Mouse (Mus musculus): ENCODE data around the gene Pcp4. TPM values are rescaled to one million over a fixed set of nuclear protein-coding genes. Genes with fewer than 3 reads are reported as not detected.
A peak's percentile ranks its signal among the peaks of the same experiment; 100 is the strongest.

Pcp4 gene
- polyA plus RNA-seq (2012; rRNA removed): 0.33 TPM in 2 replicates

DNA sequence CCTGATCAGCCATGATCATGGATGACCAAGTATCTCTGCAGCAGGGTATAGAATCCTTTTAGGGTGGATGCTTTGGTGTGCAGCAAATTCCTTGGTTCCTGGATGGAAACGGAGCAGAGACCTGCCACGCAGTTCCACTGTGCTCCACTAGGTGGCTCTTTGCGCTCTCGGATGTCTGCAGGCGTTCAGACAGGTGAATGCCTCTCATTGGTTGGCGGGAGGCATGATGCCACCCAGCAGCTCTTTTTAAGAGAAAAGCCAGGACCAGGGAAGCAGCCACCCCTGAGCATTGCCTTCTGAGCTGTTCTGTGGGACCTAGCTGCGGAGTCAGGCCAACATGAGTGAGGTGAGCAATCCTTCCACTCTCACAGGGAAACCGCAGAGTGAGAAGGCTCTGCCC lies at the start of gene Pcp4:
Pcp4 (plus strand) TSS at position 162 of the 400 bp plus-strand sequence.
- 13% methylated on average over 8 of the region's 8 CpGs for WGBS
- no peak for TF ChIP-seq POLR2A (IDR thresholded peaks at IDR 0.05; ENCODE audit: low read depth, low read length)
- peak; percentile 93; the same call in 1 of the 2 replicates for TF ChIP-seq CTCF (IDR thresholded peaks at IDR 0.05; ENCODE audit: extremely low read depth, insufficient read depth, insufficient read length, insufficient replicate concordance)
- peak; percentile 23 to 77 for DNase-seq (ENCODE audit: low read depth in 1 of 2, low spot score in 2 of 2)

DNA sequence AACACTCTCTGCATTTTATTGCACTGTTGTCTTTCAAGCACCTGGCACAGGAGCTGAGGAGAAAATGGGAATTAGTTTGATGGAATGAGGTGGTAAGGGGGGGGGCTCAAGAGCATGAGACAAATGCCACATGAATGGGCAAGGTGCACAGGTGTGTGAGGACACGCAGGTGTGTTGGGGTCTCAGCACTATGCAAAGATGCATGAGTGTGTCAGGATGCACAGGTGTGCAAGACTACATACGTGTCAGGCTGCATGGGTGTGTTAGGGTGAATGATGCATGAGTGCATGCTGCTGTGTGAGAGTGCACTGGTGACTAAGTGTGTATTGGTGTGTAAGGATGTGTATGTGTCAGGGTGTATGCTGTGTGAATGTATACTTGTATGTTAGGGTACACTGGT lies 42.4 kb upstream of the Pcp4 start:
- Histone ChIP-seq H3K4me1 (ENCODE audit: control insufficient read depth, insufficient read depth, insufficient read length) (no peaks in the 10 kb centered on the region), H3K36me3 (ENCODE audit: control insufficient read depth, insufficient read depth, low read length) (no peaks in the 10 kb centered on the region), H3K4me3 (ENCODE audit: extremely low read depth, insufficient read depth, insufficient read length) (no peak overlapping the region), H3K27me3 (ENCODE audit: control insufficient read depth, insufficient read depth, low read length) (no peaks in the 10 kb centered on the region), H3K27ac (ENCODE audit: insufficient read depth, low read length) (no peak overlapping the region)
- 79% methylated on average over 2 of the region's 2 CpGs for WGBS
- no peak for DNase-seq (ENCODE audit: low read depth in 1 of 2, low spot score in 2 of 2)
- TF ChIP-seq CTCF (IDR thresholded peaks at IDR 0.05; ENCODE audit: extremely low read depth, insufficient read depth, insufficient read length, insufficient replicate concordance) (no peak), POLR2A (IDR thresholded peaks at IDR 0.05; ENCODE audit: low read depth, low read length) (no peak)

More for the DNA sequence above, at the start of gene Pcp4:
- no peaks in the 10 kb centered on the region for H3K36me3 ChIP-seq (ENCODE audit: control insufficient read depth, insufficient read depth, low read length)
- H3K27ac ChIP-seq (ENCODE audit: insufficient read depth, low read length): no peak within 1 kb of the TSS
- peak within 1 kb of the TSS; percentile 7; the same call in 1 of the 2 replicates for H3K4me3 ChIP-seq (ENCODE audit: extremely low read depth, insufficient read depth, insufficient read length)
- H3K4me1 ChIP-seq (ENCODE audit: control insufficient read depth, insufficient read depth, insufficient read length): no peaks in the 10 kb centered on the region; the same call in 1 of the 2 replicates
- H3K27me3 ChIP-seq (ENCODE audit: control insufficient read depth, insufficient read depth, low read length): no peaks in the 10 kb centered on the region

GRCm38 (mm10) chr16:96426671-96427070 lies 40.7 kb upstream of the Pcp4 start:
- H3K27me3 ChIP-seq (ENCODE audit: control insufficient read depth, insufficient read depth, low read length): no peaks in the 10 kb centered on the region
- TF ChIP-seq POLR2A (IDR thresholded peaks at IDR 0.05; ENCODE audit: low read depth, low read length) (no peak), CTCF (IDR thresholded peaks at IDR 0.05; ENCODE audit: extremely low read depth, insufficient read depth, insufficient read length, insufficient replicate concordance) (no peak)
- WGBS: 83% methylated on average over 7 of the region's 7 CpGs

GRCm38 (mm10) chr16:96429046-96429445 lies 38.4 kb upstream of the Pcp4 start:
- DNase-seq (ENCODE audit: low read depth in 1 of 2, low spot score in 2 of 2): no peak
- no peaks in the 10 kb centered on the region for H3K4me1 ChIP-seq (ENCODE audit: control insufficient read depth, insufficient read depth, insufficient read length)
- TF ChIP-seq POLR2A (IDR thresholded peaks at IDR 0.05; ENCODE audit: low read depth, low read length) (no peak), CTCF (IDR thresholded peaks at IDR 0.05; ENCODE audit: extremely low read depth, insufficient read depth, insufficient read length, insufficient replicate concordance) (no peak)
- no peak overlapping the region for H3K4me3 ChIP-seq (ENCODE audit: extremely low read depth, insufficient read depth, insufficient read length)
- H3K27me3 ChIP-seq (ENCODE audit: control insufficient read depth, insufficient read depth, low read length): no peaks in the 10 kb centered on the region
- no peaks in the 10 kb centered on the region for H3K36me3 ChIP-seq (ENCODE audit: control insufficient read depth, insufficient read depth, low read length)
- no peak overlapping the region for H3K27ac ChIP-seq (ENCODE audit: insufficient read depth, low read length)
- 56% methylated on average over 3 of the region's 3 CpGs for WGBS

More at GRCm38 (mm10) chr16:96426671-96427070, 40.7 kb upstream of the Pcp4 start:
- Histone ChIP-seq H3K36me3 (ENCODE audit: control insufficient read depth, insufficient read depth, low read length) (no peaks in the 10 kb centered on the region), H3K27ac (ENCODE audit: insufficient read depth, low read length) (no peak overlapping the region), H3K4me1 (ENCODE audit: control insufficient read depth, insufficient read depth, insufficient read length) (no peaks in the 10 kb centered on the region), H3K4me3 (ENCODE audit: extremely low read depth, insufficient read depth, insufficient read length) (no peak overlapping the region)
- no peak for DNase-seq (ENCODE audit: low read depth in 1 of 2, low spot score in 2 of 2)

GRCm38 (mm10) chr16:96433266-96433665 lies 34.1 kb upstream of the Pcp4 start:
- H3K27ac ChIP-seq (ENCODE audit: insufficient read depth, low read length): no peak overlapping the region
- no peak for DNase-seq (ENCODE audit: low read depth in 1 of 2, low spot score in 2 of 2)
- H3K36me3 ChIP-seq (ENCODE audit: control insufficient read depth, insufficient read depth, low read length): no peaks in the 10 kb centered on the region
- no peak for TF ChIP-seq CTCF (IDR thresholded peaks at IDR 0.05; ENCODE audit: extremely low read depth, insufficient read depth, insufficient read length, insufficient replicate concordance)
- no peaks in the 10 kb centered on the region for H3K4me1 ChIP-seq (ENCODE audit: control insufficient read depth, insufficient read depth, insufficient read length)
- H3K27me3 ChIP-seq (ENCODE audit: control insufficient read depth, insufficient read depth, low read length): no peaks in the 10 kb centered on the region
- WGBS: 84% methylated on average over 10 of the region's 10 CpGs
- no peak overlapping the region for H3K4me3 ChIP-seq (ENCODE audit: extremely low read depth, insufficient read depth, insufficient read length)

DNA sequence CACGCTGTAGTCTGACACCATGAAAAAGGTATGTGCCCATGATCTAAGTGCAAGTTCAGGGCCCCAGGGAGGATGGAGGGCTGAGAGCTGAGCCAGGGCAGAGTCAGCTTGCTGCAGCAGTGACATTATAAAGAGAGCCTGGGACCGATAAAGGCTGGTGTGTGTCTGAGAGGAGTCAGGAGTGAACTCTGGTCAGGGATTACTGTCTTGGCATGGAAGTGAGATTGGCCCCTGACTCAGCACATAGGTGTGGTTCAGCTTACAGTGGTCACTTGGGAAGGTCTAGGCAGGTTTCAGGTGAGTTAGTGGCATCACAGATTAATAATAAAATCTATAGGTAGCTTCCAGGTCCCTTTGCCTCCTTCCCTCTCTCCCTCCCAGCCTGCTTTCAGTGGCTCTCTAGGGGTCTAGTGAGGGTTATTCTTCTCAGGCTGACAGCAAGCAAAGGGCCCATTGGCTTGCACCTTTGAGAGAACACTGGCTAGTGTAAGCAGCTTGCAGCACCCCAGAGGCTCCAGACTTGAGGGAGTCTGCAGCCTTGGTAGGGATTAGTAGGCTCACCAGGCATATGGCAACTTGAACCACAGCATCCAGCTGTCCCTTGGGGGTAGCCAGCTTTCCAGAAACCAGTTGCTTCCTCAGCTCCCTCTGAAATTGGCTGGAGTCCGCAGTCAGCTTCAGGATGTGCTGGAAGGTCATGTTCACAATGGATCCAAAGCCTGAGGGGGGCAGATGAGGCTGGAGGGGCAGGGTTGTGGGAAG lies 33.2 kb upstream of the Pcp4 start:
- TF ChIP-seq CTCF (IDR thresholded peaks at IDR 0.05; ENCODE audit: extremely low read depth, insufficient read depth, insufficient read length, insufficient replicate concordance) (no peak), POLR2A (IDR thresholded peaks at IDR 0.05; ENCODE audit: low read depth, low read length) (no peak)
- DNase-seq (ENCODE audit: low read depth in 1 of 2, low spot score in 2 of 2): no peak
- no peaks in the 10 kb centered on the region for H3K36me3 ChIP-seq (ENCODE audit: control insufficient read depth, insufficient read depth, low read length)
- no peak overlapping the region for H3K4me3 ChIP-seq (ENCODE audit: extremely low read depth, insufficient read depth, insufficient read length)
- no peaks in the 10 kb centered on the region for H3K4me1 ChIP-seq (ENCODE audit: control insufficient read depth, insufficient read depth, insufficient read length)
- 85% methylated on average over 3 of the region's 3 CpGs for WGBS
- no peak overlapping the region for H3K27ac ChIP-seq (ENCODE audit: insufficient read depth, low read length)
- H3K27me3 ChIP-seq (ENCODE audit: control insufficient read depth, insufficient read depth, low read length): no peaks in the 10 kb centered on the region

DNA sequence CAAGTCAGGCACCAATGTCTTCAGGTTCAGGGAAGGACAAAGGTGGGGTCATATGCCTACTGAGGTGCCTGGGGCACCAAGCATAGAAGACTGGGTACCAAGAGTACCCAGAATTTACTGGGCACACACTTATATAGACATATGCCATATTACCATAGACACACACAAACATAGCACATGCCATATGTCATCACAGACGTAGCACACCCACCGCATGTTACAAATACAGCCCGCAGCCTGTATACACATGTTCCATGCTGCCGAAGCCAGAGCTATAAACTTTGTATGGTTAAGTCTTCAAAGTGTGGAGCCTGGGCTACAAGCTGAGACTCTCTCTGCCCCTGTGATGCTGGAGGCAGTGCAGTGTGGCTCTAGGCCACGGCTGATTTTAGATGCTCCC lies 28.5 kb upstream of the Pcp4 start:
- 82% methylated on average over 5 of the region's 5 CpGs for WGBS
- H3K4me3 ChIP-seq (ENCODE audit: extremely low read depth, insufficient read depth, insufficient read length): no peak overlapping the region
- TF ChIP-seq POLR2A (IDR thresholded peaks at IDR 0.05; ENCODE audit: low read depth, low read length) (no peak), CTCF (IDR thresholded peaks at IDR 0.05; ENCODE audit: extremely low read depth, insufficient read depth, insufficient read length, insufficient replicate concordance) (no peak)
- H3K27me3 ChIP-seq (ENCODE audit: control insufficient read depth, insufficient read depth, low read length): no peaks in the 10 kb centered on the region
- H3K4me1 ChIP-seq (ENCODE audit: control insufficient read depth, insufficient read depth, insufficient read length): no peaks in the 10 kb centered on the region
- H3K36me3 ChIP-seq (ENCODE audit: control insufficient read depth, insufficient read depth, low read length): no peaks in the 10 kb centered on the region
- no peak overlapping the region for H3K27ac ChIP-seq (ENCODE audit: insufficient read depth, low read length)
- no peak for DNase-seq (ENCODE audit: low read depth in 1 of 2, low spot score in 2 of 2)

All from spleen, adult 2 months (tissue).